Mouse (Mus musculus) adrenal gland, postnatal 4 days (tissue): ENCODE measurements around the gene Begain. TPM values are rescaled to one million over a fixed set of nuclear protein-coding genes. Genes with fewer than 3 reads are reported as not detected.

Experiments
- DNase-seq, 2 experiments: peaks; one replicate each; pipeline ENCODE4 v3.0.0; 2021 to 2022; ENCODE audit warnings: low spot score in 2 of 2, mixed read lengths in 2 of 2
- total RNA-seq, 2 experiments: library from RNA; stranded (reverse); gene quantifications; 2 replicates each; pipeline ENCODE4 v1.2.3; 2021

Begain gene
- total RNA-seq, 2 experiments from 2014 or later: 16.6 to 19.7 TPM

DNA sequence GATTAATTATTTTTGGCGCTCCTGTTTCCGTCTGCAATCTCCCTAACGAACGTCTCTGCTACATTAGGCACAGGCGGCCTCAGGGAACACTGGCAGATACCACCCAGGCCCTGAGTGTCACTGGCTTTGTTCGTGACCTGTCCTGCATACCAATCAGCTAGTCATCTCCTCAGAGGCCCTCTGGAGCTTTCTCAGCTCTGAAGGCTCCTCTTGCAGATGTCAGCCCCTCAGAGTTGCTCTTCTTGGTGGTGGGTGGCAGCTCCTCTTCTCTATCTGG is 85.4 kb downstream of the Begain start:
- DNase-seq: no peak

Other genes starting within 250 kb of the Begain start
- gene Slc25a29, start 232.3 kb downstream of the Begain start, total RNA-seq: 1 to 10 TPM; 8.7 to 9.6 TPM
- 10 to 100 TPM; 14.1 to 44.8 TPM for gene Slc25a47, start 232.2 kb downstream of the Begain start, total RNA-seq
- gene Wdr25, start 174.6 kb downstream of the Begain start, total RNA-seq: 1 to 10 TPM; 3.4 to 7.5 TPM
- 10 to 100 TPM; 54.9 to 59.9 TPM for gene Wars, start 174.0 kb downstream of the Begain start, total RNA-seq